Mouse (Mus musculus) midbrain, postnatal 0 days (tissue): ENCODE measurements around the gene Fbxl17. TPM values are rescaled to one million over a fixed set of nuclear protein-coding genes. Genes with fewer than 3 reads are reported as not detected.
A peak's percentile ranks its signal among the peaks of the same experiment; 100 is the strongest.

Experiments
- ATAC-seq: fragments of 200-750 bp; cut with Nextera tagmentation; 2 replicates; pipeline ENCODE4 v1.8.0; 2017; ENCODE audit warnings: moderate number of reproducible peaks, mild to moderate bottlenecking, moderate TSS enrichment, moderate library complexity; ENCODE audit not compliant: low FRiP score
- DNase-seq: peaks from one replicate; pipeline ENCODE4 v3.0.0-alpha.2; 2015; ENCODE audit warnings: low spot score
- H3K27ac ChIP-seq: fragments of 300-500 bp; sonication (generic); 2 replicates; pipeline ENCODE4 v1.5.1; 2014; ENCODE audit warnings: low read depth, mild to moderate bottlenecking, low read length, mixed read lengths
- H3K27me3 ChIP-seq: fragments of 300-500 bp; sonication (generic); 2 replicates; pipeline ENCODE4 v1.6.1; 2014; ENCODE audit warnings: low read length, control low read depth, mixed read lengths; ENCODE audit not compliant: insufficient read depth
- H3K36me3 ChIP-seq: fragments of 300-500 bp; sonication (generic); 2 replicates; pipeline ENCODE4 v1.6.1; 2014; ENCODE audit warnings: low read length, control low read depth, mixed read lengths; ENCODE audit not compliant: insufficient read depth
- H3K4me1 ChIP-seq: fragments of 300-500 bp; sonication (generic); 2 replicates; pipeline ENCODE4 v1.6.1; 2014; ENCODE audit warnings: mild to moderate bottlenecking, control low read depth, antibody characterized with exemption, low read length, mixed read lengths; ENCODE audit not compliant: insufficient read depth
- H3K4me2 ChIP-seq: fragments of 300-500 bp; sonication (generic); 2 replicates; pipeline ENCODE4 v1.6.1; 2014; ENCODE audit warnings: low read depth, mild to moderate bottlenecking, low read length, mixed read lengths; ENCODE audit not compliant: poor library complexity, severe bottlenecking
- H3K4me3 ChIP-seq: fragments of 300-500 bp; sonication (generic); 2 replicates; pipeline ENCODE4 v1.5.1; 2014; ENCODE audit warnings: low read depth, mild to moderate bottlenecking, low read length, moderate library complexity
- H3K9ac ChIP-seq: fragments of 300-500 bp; sonication (generic); replicated peaks from 2 replicates; pipeline ENCODE4 v1.6.1; 2014; ENCODE audit warnings: mild to moderate bottlenecking, low read length, moderate library complexity, mixed read lengths; ENCODE audit not compliant: poor library complexity, severe bottlenecking
- H3K9me3 ChIP-seq: fragments of 300-500 bp; sonication (generic); 2 replicates; pipeline ENCODE4 v1.6.1; 2016; ENCODE audit warnings: low read length, control low read depth
- CTCF ChIP-seq: IDR thresholded peaks from 2 replicates; pipeline ENCODE4 v1.5.1; 2016; ENCODE audit warnings: antibody characterized with exemption, mild to moderate bottlenecking
- WGBS: fragments of 180-500 bp; shearing (Covaris S2); extraction: QIAGEN DNeasy Blood & Tissue Kit; methylation state at CpG from one replicate; pipeline ENCODE4 v1.1.7; 2014; 5-methylcytosine and 5-hydroxymethylcytosine counted together
- polyA plus RNA-seq: library from polyadenylated mRNA; unstranded; fragments of >200 nt; fragmentation: Nextera tagmentation; extraction: Ambion mirVana; gene quantifications from 2 replicates; pipeline ENCODE4 v1.2.1, GENCODE M21; 2015
- total RNA-seq: library from RNA; depleted of rRNA; stranded (reverse); fragments of >200 nt; gene quantifications from 2 replicates; pipeline ENCODE4 v1.2.3, GENCODE M21; 2014

The Fbxl17 gene
- total and polyA plus RNA-seq, 2 experiments from 2014 or later: 16.6 to 39.2 TPM

- Histone ChIP-seq H3K27ac (no peak overlapping the region), H3K9ac (no peak overlapping the region), H3K4me3 (no peak overlapping the region), H3K9me3 (no peaks in the 10 kb centered on the region), H3K4me2 (no peak overlapping the region), H3K4me1 (no peaks in the 10 kb centered on the region), H3K27me3 (no peaks in the 10 kb centered on the region), H3K36me3 (no peaks in the 10 kb centered on the region)
- DNase-seq (no peak), ATAC-seq (no peak)
- TF ChIP-seq CTCF: no peak
- WGBS: 86% methylated on average over 4 of the region's 4 CpGs
Measured at GRCm38 (mm10) chr17:63284074-63284473, 215.7 kb downstream of the Fbxl17 start.

- 84% methylated on average over 5 of the region's 5 CpGs for WGBS
- H3K4me2 ChIP-seq: no peak overlapping the region
- H3K9me3 ChIP-seq: no peaks in the 10 kb centered on the region
- no peak overlapping the region for H3K27ac ChIP-seq
- no peaks in the 10 kb centered on the region for H3K36me3 ChIP-seq
- H3K9ac ChIP-seq: no peak overlapping the region
- ATAC-seq (no peak), DNase-seq (peak; percentile 10)
- H3K27me3 ChIP-seq: no peaks in the 10 kb centered on the region
- TF ChIP-seq CTCF: no peak
- H3K4me1 ChIP-seq: no peaks in the 10 kb centered on the region
- H3K4me3 ChIP-seq: no peak overlapping the region
Measured at GRCm38 (mm10) chr17:63282004-63282403, 217.8 kb downstream of the Fbxl17 start.

DNA sequence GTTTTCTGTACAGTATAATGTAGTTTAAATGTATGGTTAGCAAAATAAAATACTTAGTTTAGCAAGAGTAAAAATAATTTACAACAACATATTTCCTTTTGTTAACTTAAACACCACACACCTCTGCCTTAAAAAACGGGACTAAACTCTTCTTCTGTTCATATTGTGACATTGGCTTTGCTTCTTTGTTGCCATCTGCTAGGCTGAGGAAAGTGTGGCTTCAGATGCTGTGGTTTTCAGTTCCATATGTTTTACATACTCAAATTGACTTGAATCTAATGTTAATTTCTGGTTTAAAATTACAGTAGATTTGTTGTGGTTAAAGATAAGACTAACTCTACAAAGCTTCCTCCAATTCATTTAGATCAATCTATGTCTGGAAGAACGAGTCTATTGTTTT lies 218.8 kb downstream of the Fbxl17 start:
- H3K27me3 ChIP-seq: no peaks in the 10 kb centered on the region
- no peak overlapping the region for H3K27ac ChIP-seq
- no peaks in the 10 kb centered on the region for H3K36me3 ChIP-seq
- no peak overlapping the region for H3K4me3 ChIP-seq
- H3K9ac ChIP-seq: no peak overlapping the region
- DNase-seq (no peak), ATAC-seq (no peak)
- H3K4me1 ChIP-seq: no peaks in the 10 kb centered on the region
- no peak overlapping the region for H3K4me2 ChIP-seq
- 87% methylated on average over 2 of the region's 2 CpGs for WGBS
- no peak for TF ChIP-seq CTCF
- H3K9me3 ChIP-seq: no peaks in the 10 kb centered on the region

GRCm38 (mm10) chr17:63279144-63279543 lies 220.7 kb downstream of the Fbxl17 start:
- Histone ChIP-seq H3K9ac (no peak overlapping the region), H3K27ac (no peak overlapping the region), H3K4me2 (no peak overlapping the region), H3K36me3 (no peaks in the 10 kb centered on the region), H3K9me3 (no peaks in the 10 kb centered on the region), H3K4me1 (no peaks in the 10 kb centered on the region), H3K27me3 (no peaks in the 10 kb centered on the region), H3K4me3 (no peak overlapping the region)
- WGBS: 86% methylated on average over 4 of the region's 4 CpGs
- TF ChIP-seq CTCF: no peak
- DNase-seq: no peak
- no peak for ATAC-seq

DNA sequence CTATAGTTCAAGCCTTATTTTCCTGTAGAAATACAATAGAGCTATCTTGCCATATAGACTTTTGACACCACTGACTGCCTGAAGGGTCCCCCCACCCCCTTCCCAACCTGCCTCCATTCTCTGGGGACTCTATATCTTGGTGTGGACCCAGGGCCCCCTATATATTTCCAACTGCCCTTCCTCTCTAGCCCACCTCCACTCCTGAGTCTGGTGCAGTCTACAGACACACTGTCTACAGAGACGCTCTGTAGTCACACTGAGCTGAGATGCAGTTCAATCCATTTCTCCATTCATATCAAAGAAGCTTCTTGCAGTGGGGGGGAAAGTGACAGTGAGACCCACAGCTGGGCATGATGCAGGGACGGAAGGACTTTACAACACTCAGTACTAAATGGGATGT lies 226.5 kb downstream of the Fbxl17 start:
- no peak for TF ChIP-seq CTCF
- no peaks in the 10 kb centered on the region for H3K27me3 ChIP-seq
- no peaks in the 10 kb centered on the region for H3K36me3 ChIP-seq
- H3K4me3 ChIP-seq: no peak overlapping the region
- H3K27ac ChIP-seq: no peak overlapping the region
- ATAC-seq (no peak), DNase-seq (no peak)
- no peaks in the 10 kb centered on the region for H3K9me3 ChIP-seq
- no peaks in the 10 kb centered on the region for H3K4me1 ChIP-seq
- WGBS: 83% methylated on average over 2 of the region's 2 CpGs
- H3K4me2 ChIP-seq: no peak overlapping the region
- H3K9ac ChIP-seq: no peak overlapping the region

- Histone ChIP-seq H3K4me3 (no peak overlapping the region), H3K4me1 (no peaks in the 10 kb centered on the region), H3K36me3 (no peaks in the 10 kb centered on the region), H3K9me3 (no peaks in the 10 kb centered on the region), H3K27ac (no peak overlapping the region), H3K4me2 (no peak overlapping the region), H3K9ac (no peak overlapping the region), H3K27me3 (no peaks in the 10 kb centered on the region)
- no peak for TF ChIP-seq CTCF
- ATAC-seq (no peak), DNase-seq (peak; percentile 20)
Measured at GRCm38 (mm10) chr17:63272914-63273313, 226.9 kb downstream of the Fbxl17 start.
